Comparison of ENCODE assay signal across 12 mouse cellular contexts in the genomic region with DNA sequence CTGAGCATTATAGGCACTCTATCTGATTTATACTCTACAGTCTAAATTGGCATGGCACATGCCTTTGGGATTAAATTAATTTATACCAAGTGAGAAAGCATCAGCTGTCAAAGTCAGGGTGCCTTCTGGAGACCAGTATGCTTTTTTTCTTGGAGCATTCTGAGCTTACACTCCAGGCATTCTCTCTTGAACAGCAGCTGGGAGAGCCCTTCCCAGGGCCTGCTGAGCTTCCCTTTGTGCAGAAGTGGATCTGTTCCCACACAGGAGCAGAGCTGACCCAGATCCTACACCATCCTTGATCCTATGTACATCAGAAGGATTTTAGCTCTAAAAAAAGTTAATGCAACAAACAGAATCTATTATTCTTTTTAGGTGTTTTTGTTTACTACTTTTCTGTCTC. TPM values are rescaled to one million over a fixed set of nuclear protein-coding genes. Genes with fewer than 3 reads are reported as not detected.
DNase-seq lines count a peak whose midpoint lies in the region; ATAC-seq lines count a peak whose summit lies in the region.
"Had no signal": no experiment of that assay in that cellular context is flagged by ENCODE, and none has a peak within 500 bp of the region (broad histone marks: within the 10 kb centered on the region; RNA-seq: fewer than 3 reads in every experiment).

No protein-coding gene starts in this region.

- no peaks in the 10 kb centered on the region for H3K36me3 ChIP-seq in hindbrain, embryonic 11.5 days (ENCODE audit: control insufficient read depth, insufficient read depth, low read length)
- H3K36me3 ChIP-seq in midbrain, embryonic 12.5 days, result no peaks in the 10 kb centered on the region

- H3K4me1 ChIP-seq in hindbrain, embryonic 11.5 days (replicated peaks; ENCODE audit: control insufficient read depth, insufficient read depth, low read length), result peaks cover 4% of the 10 kb centered on the region; the same call in 1 of the 2 replicates
- H3K4me1 ChIP-seq in midbrain, embryonic 12.5 days, result peaks cover 34% of the 10 kb centered on the region

- DNase-seq in cerebellum, adult 11-12 months, result peak; percentile 14
- peak; percentile 12 to 14 for DNase-seq in cerebellum, postnatal 36 days
- DNase-seq in hindbrain, embryonic 11.5 days (ENCODE audit: low spot score), result peak; percentile 38
- no peak for DNase-seq in urinary bladder, postnatal 25 days (ENCODE audit: low spot score)
- no peak for DNase-seq in lung, postnatal 25 days (ENCODE audit: low spot score)
- DNase-seq in right cerebral cortex, adult 2 months (ENCODE audit: low spot score in 2 of 2), result no peak
- DNase-seq: adrenal gland, adult 8-10 months; gastrocnemius, adult 2 months had no signal

- H3K4me2 ChIP-seq in hindbrain, embryonic 11.5 days (replicated peaks; ENCODE audit: low read depth, low read length), result no peak overlapping the region
- no peak overlapping the region; the same call in 1 of the 2 replicates for H3K4me2 ChIP-seq in midbrain, embryonic 12.5 days (replicated peaks)

- no peaks in the 10 kb centered on the region for H3K9me3 ChIP-seq in hindbrain, embryonic 11.5 days (ENCODE audit: control insufficient read depth, low read length)
- H3K9me3 ChIP-seq in midbrain, embryonic 12.5 days, result no peaks in the 10 kb centered on the region

- H3K27ac ChIP-seq in hindbrain, embryonic 11.5 days (ENCODE audit: low read depth, low read length), result peak overlapping the region; percentile 31
- H3K27ac ChIP-seq in midbrain, embryonic 12.5 days (replicated peaks), result peak overlapping the region; percentile 80
- H3K27ac ChIP-seq: gastrocnemius, adult 2 months; liver, embryonic 14.5 days had no signal

- H3K27me3 ChIP-seq in hindbrain, embryonic 11.5 days (ENCODE audit: control insufficient read depth, insufficient read depth, low read length), result no peaks in the 10 kb centered on the region
- no peaks in the 10 kb centered on the region for H3K27me3 ChIP-seq in midbrain, embryonic 12.5 days

- no peak overlapping the region for H3K9ac ChIP-seq in hindbrain, embryonic 11.5 days (ENCODE audit: low read depth, low read length)
- no peak overlapping the region for H3K9ac ChIP-seq in midbrain, embryonic 12.5 days (replicated peaks)
- H3K9ac ChIP-seq: liver, embryonic 14.5 days had no signal

- peak; percentile 68 for ATAC-seq in hindbrain, embryonic 11.5 days (ENCODE audit: low FRiP score)
- ATAC-seq in midbrain, embryonic 12.5 days (ENCODE audit: low FRiP score, low read depth), result peak; percentile 87
- ATAC-seq in granulocyte monocyte progenitor cell, adult 5-6 weeks (replicated peaks; ENCODE audit: poor library complexity, severe bottlenecking), result no peak

- no peak overlapping the region for H3K4me3 ChIP-seq in hindbrain, embryonic 11.5 days (ENCODE audit: low read depth, low read length)
- no peak overlapping the region for H3K4me3 ChIP-seq in midbrain, embryonic 12.5 days
- H3K4me3 ChIP-seq: gastrocnemius, adult 2 months; myocyte had no signal

RNA-seq across cellular contexts. Expression of gene Cecr2, which starts 49.7 kb away (rescaled TPM):
- 18.8 and 27.7 TPM in 2 replicates for polyA plus RNA-seq in hindbrain, embryonic 11.5 days (2014; fragmentation: Nextera tagmentation; extraction: Ambion mirVana)
- 13.6 and 16.8 TPM in 2 replicates for polyA plus RNA-seq in midbrain, embryonic 12.5 days (2016; fragmentation: Nextera tagmentation; extraction: Ambion mirVana)
- 0.15 TPM in 1 of 2 replicates, not detected in the other for total RNA-seq in granulocyte monocyte progenitor cell, adult 5-6 weeks (2014; fragmentation: Nextera tagmentation)
- total RNA-seq in granulocyte monocyte progenitor cell, adult 5-6 weeks (2017), result not detected in 2 replicates

RNA-seq across cellular contexts. Expression of gene Slc25a18, which starts 57.5 kb away (rescaled TPM):
- 2.2 and 2.3 TPM in 2 replicates for polyA plus RNA-seq in hindbrain, embryonic 11.5 days (2014; fragmentation: Nextera tagmentation; extraction: Ambion mirVana)
- polyA plus RNA-seq in midbrain, embryonic 12.5 days (2016; fragmentation: Nextera tagmentation; extraction: Ambion mirVana), result 1.4 and 1.9 TPM in 2 replicates
- not detected in 2 replicates for total RNA-seq in granulocyte monocyte progenitor cell, adult 5-6 weeks (2014; fragmentation: Nextera tagmentation)
- total RNA-seq in granulocyte monocyte progenitor cell, adult 5-6 weeks (2017), result not detected in 2 replicates

Comparison
In these comparisons a context has a peak if more than half of its experiments do, and no peak if none do; other contexts are left out.
1. DNase-seq: peak in cerebellum, adult 11-12 months (single experiment), cerebellum, postnatal 36 days (2 of 2) and hindbrain, embryonic 11.5 days (single experiment); none in urinary bladder, postnatal 25 days (single experiment), lung, postnatal 25 days (single experiment) and right cerebral cortex, adult 2 months (0 of 2).